Comparison of ENCODE assay signal across 21 mouse cellular contexts in genomic region chr1:52043191-52043590, GRCm38 (mm10). TPM values are rescaled to one million over a fixed set of nuclear protein-coding genes. Genes with fewer than 3 reads are reported as not detected.
DNase-seq lines count a peak whose midpoint lies in the region; ATAC-seq and TF ChIP-seq lines count a peak whose summit lies in the region.
"Had no signal": no experiment of that assay in that cellular context is flagged by ENCODE, and none has a peak within 500 bp of the region (broad histone marks: within the 10 kb centered on the region; RNA-seq: fewer than 3 reads in every experiment).

No protein-coding gene starts in this region.

- no peak overlapping the region for H3K9ac ChIP-seq in forebrain, embryonic 13.5 days
- H3K9ac ChIP-seq in limb, embryonic 14.5 days (ENCODE audit: low read depth, low read length, severe bottlenecking), result no peak overlapping the region
- H3K9ac ChIP-seq: hindbrain, embryonic 13.5 days; liver, embryonic 12.5 days; lung, embryonic 15.5 days had no signal

- H3K4me2 ChIP-seq in forebrain, embryonic 13.5 days, result no peak overlapping the region
- H3K4me2 ChIP-seq in limb, embryonic 14.5 days (replicated peaks; ENCODE audit: low read depth, low read length, severe bottlenecking), result no peak overlapping the region
- H3K4me2 ChIP-seq: hindbrain, embryonic 13.5 days; liver, embryonic 12.5 days; lung, embryonic 15.5 days had no signal

- no peak overlapping the region for H3K4me3 ChIP-seq in forebrain, embryonic 13.5 days
- H3K4me3 ChIP-seq in forebrain, embryonic 10.5 days, result no peak overlapping the region
- no peak overlapping the region for H3K4me3 ChIP-seq in limb, embryonic 14.5 days (replicated peaks; ENCODE audit: low read length)
- no peak overlapping the region for H3K4me3 ChIP-seq in limb, embryonic 10.5 days
- H3K4me3 ChIP-seq: heart, adult 2 months; hindbrain, embryonic 13.5 days; liver, embryonic 12.5 days; lung, embryonic 15.5 days had no signal

- no peak for DNase-seq in forebrain, embryonic 10.5 days (ENCODE audit: extremely low spot score, low spot score)
- DNase-seq in limb, embryonic 14.5 days (ENCODE audit: low spot score), result peak; percentile 11
- no peak for DNase-seq in limb, embryonic 10.5 days (ENCODE audit: low spot score)
- DNase-seq in Muller cell, postnatal 12 days (ENCODE audit: inconsistent ontology term), result peak; percentile 13
- peak; percentile 9 for DNase-seq in fibroblast of lung, adult 2 months (ENCODE audit: low read depth)
- DNase-seq in layer of hippocampus, adult 11-12 months (ENCODE audit: low spot score), result no peak
- DNase-seq in cerebellum, postnatal 36 days, result no peak
- DNase-seq: adrenal gland, adult 2 months; cerebellum, adult 11 months; cerebellum, postnatal 10 days; gastrocnemius, postnatal 14 days; heart, adult 2 months; heart, postnatal 14 days; kidney, postnatal 4 days; right cerebral cortex, postnatal 4 days; thymus, postnatal 14 days had no signal

- no peaks in the 10 kb centered on the region for H3K36me3 ChIP-seq in forebrain, embryonic 13.5 days (ENCODE audit: poor library complexity, severe bottlenecking)
- no peaks in the 10 kb centered on the region for H3K36me3 ChIP-seq in forebrain, embryonic 10.5 days (replicated peaks)
- no peaks in the 10 kb centered on the region for H3K36me3 ChIP-seq in limb, embryonic 14.5 days (ENCODE audit: control insufficient read depth, insufficient read depth, low read length)
- no peaks in the 10 kb centered on the region for H3K36me3 ChIP-seq in limb, embryonic 10.5 days
- H3K36me3 ChIP-seq: hindbrain, embryonic 13.5 days; liver, embryonic 12.5 days; lung, embryonic 15.5 days had no signal

- peak; percentile 52; the same call in 1 of the 2 replicates for ATAC-seq in forebrain, embryonic 13.5 days
- no peak for ATAC-seq in limb, embryonic 14.5 days (ENCODE audit: low FRiP score, low read depth)
- ATAC-seq: liver, embryonic 12.5 days had no signal

- peak overlapping the region; percentile 55; the same call in 1 of the 2 replicates for H3K27ac ChIP-seq in forebrain, embryonic 13.5 days
- H3K27ac ChIP-seq in forebrain, embryonic 10.5 days, result no peak overlapping the region
- H3K27ac ChIP-seq in limb, embryonic 14.5 days (replicated peaks; ENCODE audit: low read depth, low read length), result no peak overlapping the region
- no peak overlapping the region for H3K27ac ChIP-seq in limb, embryonic 10.5 days
- H3K27ac ChIP-seq: heart, adult 2 months; hindbrain, embryonic 13.5 days; liver, embryonic 12.5 days; lung, embryonic 15.5 days; stomach, postnatal 0 days had no signal

- H3K4me1 ChIP-seq in forebrain, embryonic 13.5 days, result peaks cover 15% of the 10 kb centered on the region
- no peaks in the 10 kb centered on the region for H3K4me1 ChIP-seq in forebrain, embryonic 10.5 days
- peaks cover 7% of the 10 kb centered on the region; the same call in 1 of the 2 replicates for H3K4me1 ChIP-seq in limb, embryonic 14.5 days (ENCODE audit: control insufficient read depth, insufficient read depth, low read length)
- H3K4me1 ChIP-seq in limb, embryonic 10.5 days, result peaks cover 8% of the 10 kb centered on the region; the same call in 1 of the 2 replicates

- H3K9me3 ChIP-seq in forebrain, embryonic 13.5 days (replicated peaks), result no peaks in the 10 kb centered on the region
- H3K9me3 ChIP-seq in forebrain, embryonic 10.5 days, result no peaks in the 10 kb centered on the region
- H3K9me3 ChIP-seq in limb, embryonic 14.5 days (ENCODE audit: control insufficient read depth, low read length), result no peaks in the 10 kb centered on the region
- no peaks in the 10 kb centered on the region for H3K9me3 ChIP-seq in limb, embryonic 10.5 days (replicated peaks)
- H3K9me3 ChIP-seq: hindbrain, embryonic 13.5 days; liver, embryonic 12.5 days; lung, embryonic 15.5 days had no signal

- 38% methylated on average over 4 of the region's 4 CpGs for WGBS in forebrain, embryonic 13.5 days
- 84% methylated on average over 4 of the region's 4 CpGs for WGBS in forebrain, embryonic 10.5 days
- WGBS in limb, embryonic 14.5 days, result 79% methylated on average over 4 of the region's 4 CpGs
- WGBS in limb, embryonic 10.5 days, result 87% methylated on average over 4 of the region's 4 CpGs

- TF ChIP-seq POLR2A in limb, embryonic 14.5 days (IDR thresholded peaks at IDR 0.05; ENCODE audit: borderline replicate concordance, extremely low read depth, insufficient read depth, insufficient read length), result no peak

- no peaks in the 10 kb centered on the region for H3K27me3 ChIP-seq in forebrain, embryonic 13.5 days
- no peaks in the 10 kb centered on the region for H3K27me3 ChIP-seq in forebrain, embryonic 10.5 days (ENCODE audit: poor library complexity, severe bottlenecking)
- H3K27me3 ChIP-seq in limb, embryonic 14.5 days (ENCODE audit: control insufficient read depth, insufficient read depth, low read length), result no peaks in the 10 kb centered on the region
- H3K27me3 ChIP-seq in limb, embryonic 10.5 days (ENCODE audit: low read depth, poor library complexity, severe bottlenecking), result no peaks in the 10 kb centered on the region
- H3K27me3 ChIP-seq: hindbrain, embryonic 13.5 days; liver, embryonic 12.5 days; lung, embryonic 15.5 days had no signal

RNA-seq across cellular contexts. Expression of gene Stat4, which starts 56.2 kb away (rescaled TPM):
- 2.9 and 4.6 TPM in 2 replicates for polyA plus RNA-seq in forebrain, embryonic 13.5 days (2015; fragmentation: Nextera tagmentation; extraction: Ambion mirVana)
- 8.4 and 9.8 TPM in 2 replicates for polyA plus RNA-seq in forebrain, embryonic 10.5 days (2016; fragmentation: Nextera tagmentation; extraction: Ambion mirVana)
- 0.44 and 0.60 TPM in 2 replicates for polyA plus RNA-seq in limb, embryonic 14.5 days (2012; rRNA removed)
- polyA plus RNA-seq in limb, embryonic 14.5 days (2014; fragmentation: Nextera tagmentation; extraction: Ambion mirVana), result 0.51 and 2.1 TPM in 2 replicates
- 1.1 and 1.9 TPM in 2 replicates for polyA plus RNA-seq in limb, embryonic 10.5 days (2016; fragmentation: Nextera tagmentation; extraction: Ambion mirVana)
- polyA plus RNA-seq: adrenal gland, adult 2 months had no signal

Comparison
In these comparisons a context has a peak if more than half of its experiments do, and no peak if none do; other contexts are left out.
1. DNase-seq: peak in limb, embryonic 14.5 days (single experiment), Muller cell, postnatal 12 days (single experiment) and fibroblast of lung, adult 2 months (single experiment); none in forebrain, embryonic 10.5 days (single experiment), limb, embryonic 10.5 days (single experiment), layer of hippocampus, adult 11-12 months (single experiment) and cerebellum, postnatal 36 days (0 of 2).